In the genomic region with DNA sequence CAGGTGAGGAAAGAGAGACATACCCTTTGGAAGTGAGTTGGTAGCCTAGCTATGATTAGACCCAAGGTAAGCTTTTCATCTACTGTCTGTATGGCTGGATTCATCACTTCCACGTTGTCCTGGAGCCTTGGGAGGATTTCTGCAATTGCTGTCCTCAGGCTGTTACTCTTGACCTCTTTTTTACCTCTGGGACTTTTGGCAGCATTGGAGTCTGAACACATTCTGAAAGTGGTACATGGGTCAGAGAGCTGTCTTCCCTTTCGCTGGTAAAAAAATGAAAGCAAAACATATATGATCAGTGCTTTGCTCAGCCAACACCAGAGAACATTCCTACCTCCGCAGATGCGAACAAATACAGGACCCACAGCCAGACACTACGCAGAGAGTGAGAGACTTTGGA, we compare ENCODE assay signal across 17 mouse cellular contexts.
"Had no signal": no experiment of that assay in that cellular context is flagged by ENCODE, and none has a peak within 500 bp of the region (broad histone marks: within the 10 kb centered on the region; RNA-seq: fewer than 3 reads in every experiment).

No protein-coding gene starts in this region.

- H3K27ac ChIP-seq: midbrain, embryonic 10.5 days; midbrain, embryonic 12.5 days; neural tube, embryonic 13.5 days; neural tube, embryonic 15.5 days; stomach, embryonic 15.5 days; stomach, postnatal 0 days had no signal

- DNase-seq: lung, adult 18-20 months; lung, embryonic 14.5 days; lung, postnatal 10 days; lung, postnatal 4 days; midbrain, embryonic 14.5 days; retina, postnatal 1 day; right cerebral cortex, postnatal 14 days; thymus, adult 2 months; thymus, postnatal 25 days; thymus, postnatal 4 days had no signal

- H3K4me1 ChIP-seq: midbrain, embryonic 12.5 days; neural tube, embryonic 13.5 days; neural tube, embryonic 15.5 days; stomach, embryonic 15.5 days had no signal

- H3K4me3 ChIP-seq: midbrain, embryonic 10.5 days; midbrain, embryonic 12.5 days; myocyte; neural tube, embryonic 13.5 days; neural tube, embryonic 15.5 days; stomach, embryonic 15.5 days had no signal
